Mouse (Mus musculus): Measurements from ENCODE around the gene Cetn4.
A peak's percentile ranks its signal among the peaks of the same experiment; 100 is the strongest.

The Cetn4 gene

GRCm38 (mm10) chr3:37312370-37312941 lies at the start of gene Cetn4, which contains the start of gene Bbs12:
Gene Cetn4, minus strand, starts transcription at chr3:37312708.
Gene Bbs12, plus strand, starts transcription at chr3:37312554.
- DNase-seq (ENCODE audit: low spot score), result peak; percentile 84

- no peak for DNase-seq (ENCODE audit: low spot score)
These were observed 48.2 kb upstream of the Cetn4 start for GRCm38 (mm10) chr3:37360729-37361128.

- DNase-seq (ENCODE audit: low spot score), result no peak
These were observed 42.2 kb upstream of the Cetn4 start for GRCm38 (mm10) chr3:37354737-37355136.

- DNase-seq (ENCODE audit: low spot score), result no peak
These were observed 41.5 kb upstream of the Cetn4 start for GRCm38 (mm10) chr3:37353951-37354481.

- DNase-seq (ENCODE audit: low spot score), result no peak
These were observed 37.9 kb upstream of the Cetn4 start for GRCm38 (mm10) chr3:37350386-37350785.

DNA sequence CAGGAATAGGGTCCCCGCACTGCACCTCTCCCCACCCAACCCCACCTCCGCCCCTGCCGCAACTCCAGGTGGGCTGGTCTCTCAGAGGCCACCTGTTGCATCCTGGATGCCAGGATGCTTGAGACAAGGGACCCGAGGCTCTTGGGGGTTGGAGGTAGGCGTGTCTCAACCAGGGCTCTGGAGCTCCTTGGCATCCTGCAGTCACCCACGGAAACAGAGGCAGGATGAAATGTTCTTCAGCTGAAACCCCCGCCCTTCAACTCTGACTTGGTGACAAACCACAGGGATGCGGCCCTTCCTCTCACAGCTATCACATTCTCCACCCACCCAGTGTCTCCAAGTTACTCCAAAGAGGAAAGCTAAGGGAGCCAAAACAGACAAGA lies 36.6 kb upstream of the Cetn4 start:
- no peak for DNase-seq (ENCODE audit: low spot score)

DNA sequence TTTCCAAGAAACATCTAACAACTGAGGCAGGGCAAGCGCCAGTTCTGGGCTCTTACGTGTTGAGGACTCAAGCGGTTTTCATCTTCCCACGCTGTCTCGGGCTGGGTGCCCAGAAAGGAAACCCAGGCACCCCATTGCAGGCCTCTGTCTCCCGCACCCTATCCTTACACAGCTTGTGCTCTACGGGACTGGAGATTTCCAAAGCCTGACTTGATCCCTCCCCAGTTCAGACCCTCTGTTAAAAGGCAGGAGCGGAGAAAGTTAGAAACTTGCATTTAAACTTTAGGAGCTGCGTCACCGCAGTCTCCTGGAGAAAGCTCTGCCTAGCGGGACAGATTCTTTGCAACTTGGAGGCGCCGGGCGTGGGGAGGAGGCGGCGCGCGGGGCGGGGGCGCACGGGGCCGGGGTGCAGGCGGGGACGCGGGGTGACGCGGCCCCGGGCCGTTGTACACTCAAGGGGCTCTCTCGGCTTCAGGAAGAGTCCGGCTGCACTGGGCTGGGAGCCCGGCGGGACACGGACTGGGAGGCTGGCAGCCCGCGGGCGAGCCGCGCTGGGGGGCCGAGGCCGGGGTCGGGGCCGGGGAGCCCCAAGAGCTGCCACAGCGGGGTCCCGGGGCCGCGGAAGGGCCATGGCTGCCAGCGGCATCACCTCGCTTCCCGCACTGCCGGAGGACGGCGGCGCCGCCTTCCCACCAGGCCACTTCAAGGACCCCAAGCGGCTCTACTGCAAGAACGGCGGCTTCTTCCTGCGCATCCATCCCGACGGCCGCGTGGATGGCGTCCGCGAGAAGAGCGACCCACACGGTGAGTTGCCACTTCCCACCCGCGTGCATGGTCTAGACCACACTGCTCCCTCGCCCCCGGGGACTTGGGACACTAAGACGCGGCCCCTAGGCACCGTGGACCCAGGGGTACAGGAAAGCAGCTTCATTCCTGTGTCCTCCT lies 36.0 kb upstream of the Cetn4 start, which contains the start of gene Fgf2:
Gene Fgf2, plus strand, starts transcription at position 126 of the 945 bp plus-strand sequence.
- DNase-seq (ENCODE audit: low spot score), result no peak

- DNase-seq (ENCODE audit: low spot score), result no peak
These were observed 35.2 kb upstream of the Cetn4 start for GRCm38 (mm10) chr3:37347671-37348070.

GRCm38 (mm10) chr3:37342811-37343210 lies 30.3 kb upstream of the Cetn4 start:
- DNase-seq (ENCODE audit: low spot score), result no peak

- no peak for DNase-seq (ENCODE audit: low spot score)
These were observed 28.6 kb upstream of the Cetn4 start for GRCm38 (mm10) chr3:37341110-37341509.

- no peak for DNase-seq (ENCODE audit: low spot score)
These were observed 21.5 kb upstream of the Cetn4 start for GRCm38 (mm10) chr3:37334053-37334452.

DNA sequence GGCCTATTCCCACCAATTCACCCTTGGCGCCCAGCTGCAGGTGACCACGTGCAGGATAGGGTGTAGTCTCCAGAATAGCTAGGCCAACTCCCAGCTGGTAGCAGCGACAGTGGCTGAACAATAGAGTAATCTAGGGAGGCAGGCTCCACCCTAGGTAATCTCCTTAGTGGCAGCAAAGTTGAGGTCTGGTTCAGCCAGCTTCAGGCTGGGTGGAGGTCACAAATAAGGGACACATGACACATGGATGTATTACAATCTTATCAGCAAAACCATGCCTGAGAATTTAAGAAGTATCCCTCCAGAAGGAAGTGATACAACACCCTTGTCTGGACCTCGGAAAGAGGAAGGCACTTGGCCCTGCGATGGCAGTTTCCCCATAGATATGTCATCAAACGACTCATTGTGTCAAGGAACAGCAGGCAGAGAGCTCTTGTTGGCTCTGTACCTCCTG lies 19.5 kb upstream of the Cetn4 start:
- no peak for DNase-seq (ENCODE audit: low spot score)

- no peak for DNase-seq (ENCODE audit: low spot score)
These were observed 17.5 kb upstream of the Cetn4 start for GRCm38 (mm10) chr3:37329963-37330362.

- no peak for DNase-seq (ENCODE audit: low spot score)
These were observed 16.0 kb upstream of the Cetn4 start for GRCm38 (mm10) chr3:37328489-37328888.

- no peak for DNase-seq (ENCODE audit: low spot score)
These were observed 14.1 kb upstream of the Cetn4 start for GRCm38 (mm10) chr3:37326627-37327026.

GRCm38 (mm10) chr3:37325317-37326112 lies 13.0 kb upstream of the Cetn4 start:
- DNase-seq (ENCODE audit: low spot score), result no peak

DNA sequence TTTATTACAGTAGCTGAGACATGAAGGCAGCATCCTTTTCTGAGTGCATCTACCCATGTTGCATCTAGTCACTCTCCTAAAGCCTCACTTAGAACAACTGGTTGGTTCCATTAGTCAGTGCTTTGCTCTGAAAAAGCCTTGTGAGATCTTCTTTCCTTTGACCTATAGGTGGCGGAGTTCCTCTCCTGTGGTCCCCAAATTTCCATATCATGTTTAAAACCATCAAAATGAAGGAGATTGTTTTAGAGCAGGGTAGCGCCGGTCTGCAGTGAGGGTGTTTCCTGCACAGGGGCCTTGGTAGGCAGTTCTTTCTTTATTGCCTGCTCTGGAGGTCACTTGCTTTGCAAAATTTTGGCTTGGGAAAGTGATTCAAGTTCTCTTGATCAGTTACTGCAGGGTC lies 11.8 kb upstream of the Cetn4 start:
- no peak for DNase-seq (ENCODE audit: low spot score)

- no peak for DNase-seq (ENCODE audit: low spot score)
These were observed 3.7 kb upstream of the Cetn4 start for GRCm38 (mm10) chr3:37316233-37316632.

DNA sequence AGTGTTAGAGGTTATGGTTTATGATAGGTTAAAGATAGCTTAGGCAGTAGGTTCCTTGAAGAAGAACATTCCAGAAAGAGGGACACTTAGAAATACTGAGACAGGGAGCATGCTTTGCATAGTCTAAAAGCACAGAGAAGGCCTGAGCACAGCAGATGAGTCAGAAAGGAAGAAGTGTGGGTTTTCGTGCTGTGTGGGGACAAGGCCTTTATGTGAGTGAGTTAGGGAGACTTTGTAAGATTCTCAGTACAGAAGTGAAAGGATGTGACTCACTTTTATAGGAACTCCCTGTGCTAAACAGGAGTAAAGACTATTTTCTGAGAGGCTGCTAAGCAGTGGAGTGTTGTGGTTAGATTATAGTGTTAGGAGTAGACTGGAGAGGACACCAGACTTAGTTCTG lies 863 bp upstream of the Cetn4 start:
- DNase-seq (ENCODE audit: low spot score), result no peak

- no peak for DNase-seq (ENCODE audit: low spot score)
These were observed 575 bp downstream of the Cetn4 start for GRCm38 (mm10) chr3:37311897-37312369.

DNA sequence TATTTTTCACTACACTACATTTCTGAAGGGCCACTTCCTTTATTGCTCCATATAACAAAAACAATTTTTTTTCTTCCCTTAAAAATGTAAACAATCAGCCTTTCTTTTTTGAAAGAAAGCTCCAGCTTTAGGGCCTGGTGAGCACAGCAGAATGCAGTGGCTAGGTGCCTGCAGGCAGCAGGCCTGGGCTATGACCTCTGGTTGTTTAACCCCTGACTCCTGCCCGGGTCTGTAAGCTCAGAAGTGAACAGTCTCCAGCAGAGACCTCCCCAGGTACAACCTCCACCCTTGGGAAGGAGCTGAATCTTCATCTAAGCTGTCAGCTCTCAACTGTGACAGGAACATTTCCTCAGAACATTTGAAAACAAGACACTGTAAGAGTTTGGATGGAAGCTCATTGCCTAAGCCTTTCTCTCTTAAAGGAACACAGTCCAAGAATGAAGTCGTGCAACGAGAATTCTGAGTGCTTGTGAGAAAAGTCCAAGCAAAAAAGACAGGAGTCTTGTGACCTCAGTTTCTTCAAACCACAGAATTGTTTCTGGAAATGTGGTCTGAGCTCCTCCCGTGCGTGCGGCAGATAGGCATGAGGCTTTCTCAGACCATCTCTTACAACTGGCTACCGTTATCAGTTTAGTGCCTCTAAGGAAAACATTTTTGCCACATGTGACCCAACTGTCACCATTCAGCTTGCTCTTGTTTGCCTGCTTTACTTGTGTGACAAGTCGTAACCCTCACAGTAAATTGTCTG lies 8.9 kb downstream of the Cetn4 start:
- DNase-seq (ENCODE audit: low spot score), result no peak
